Mouse (Mus musculus): Measurements from ENCODE around the gene Pdcl. TPM values are rescaled to one million over a fixed set of nuclear protein-coding genes. Genes with fewer than 3 reads are reported as not detected.
A peak's percentile ranks its signal among the peaks of the same experiment; 100 is the strongest.

Gene Pdcl
- polyA plus RNA-seq, 2 experiments, result 5.8 to 10.2 TPM

DNA sequence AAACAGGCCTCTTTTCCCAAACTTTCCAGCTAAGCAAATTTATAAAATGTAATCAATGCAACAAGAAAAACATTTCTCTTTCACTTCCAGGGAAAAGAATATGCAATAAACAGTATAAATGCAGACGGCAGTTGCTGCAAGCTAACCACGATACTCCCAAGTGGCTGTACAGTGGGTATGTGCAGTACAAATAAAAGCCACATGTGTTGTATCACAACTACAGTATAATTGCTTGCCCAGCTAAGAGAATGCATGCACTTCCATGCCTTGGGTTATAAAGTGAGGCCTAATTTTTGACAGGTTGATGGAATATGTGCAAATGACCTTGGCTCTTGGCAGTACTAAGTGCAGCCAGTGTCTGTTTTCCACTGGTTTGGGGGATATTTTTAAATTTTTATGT lies 11.5 kb upstream of the Pdcl start:
- Histone ChIP-seq H3K4me3 (ENCODE audit: insufficient read depth in 1 of 2, low read depth in 2 of 2, low read length in 2 of 2) (no peak overlapping the region), H3K27me3 (ENCODE audit: control insufficient read depth, insufficient read depth, low read length) (no peaks in the 10 kb centered on the region), H3K9ac (replicated peaks) (no peak overlapping the region), H3K36me3 (replicated peaks; ENCODE audit: control insufficient read depth, insufficient read depth, low read depth) (no peaks in the 10 kb centered on the region; the same call in 1 of the 2 replicates), H3K4me2 (ENCODE audit: low read depth) (no peak overlapping the region), H3K9me3 (ENCODE audit: control insufficient read depth, low read length) (no peaks in the 10 kb centered on the region), H3K4me1 (replicated peaks; ENCODE audit: control insufficient read depth in 2 of 2, insufficient read depth in 2 of 2, low read length in 1 of 2) (no peaks in the 10 kb centered on the region), H3K27ac (no peak overlapping the region)
- TF ChIP-seq EP300 (IDR thresholded peaks at IDR 0.05; ENCODE audit: low read depth) (no peak), CTCF (IDR thresholded peaks at IDR 0.05; ENCODE audit: low read depth) (no peak)
- WGBS (ENCODE audit: insufficient replicate concordance), result 83% methylated on average over 2 of the region's 2 CpGs
- no peak for DNase-seq (ENCODE audit: low read depth in 3 of 3, low spot score in 3 of 3)
- no peak for ATAC-seq (ENCODE audit: insufficient read depth)

DNA sequence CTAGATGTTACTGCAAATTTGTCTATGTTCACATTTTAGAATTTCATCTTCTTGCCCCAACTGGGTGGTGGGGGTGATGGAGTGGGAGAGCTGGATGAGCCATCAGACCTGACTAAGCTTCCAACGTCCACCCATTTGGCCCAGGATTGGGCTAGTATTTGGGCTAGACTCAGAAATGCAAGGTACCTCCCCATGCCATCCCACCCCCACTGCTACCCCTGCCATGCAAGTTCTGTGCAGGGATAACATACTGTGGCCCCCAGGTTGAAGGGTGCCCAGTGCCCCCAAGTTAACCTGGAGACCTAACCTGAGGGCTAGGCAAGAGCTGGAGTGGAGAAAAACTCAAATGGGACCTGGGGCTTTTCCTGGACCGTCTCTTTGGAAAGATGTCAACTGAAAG lies 776 bp upstream of the Pdcl start:
- TF ChIP-seq CTCF (IDR thresholded peaks at IDR 0.05; ENCODE audit: low read depth) (no peak), EP300 (IDR thresholded peaks at IDR 0.05; ENCODE audit: low read depth) (no peak)
- Histone ChIP-seq H3K4me2 (ENCODE audit: low read depth) (peak overlapping the region; percentile 88), H3K4me1 (replicated peaks; ENCODE audit: control insufficient read depth in 2 of 2, insufficient read depth in 2 of 2, low read length in 1 of 2) (peaks cover 4 to 8% of the 10 kb centered on the region in 2 experiments; a peak in 3 of 4 replicates), H3K4me3 (ENCODE audit: insufficient read depth in 1 of 2, low read depth in 2 of 2, low read length in 2 of 2) (peak overlapping the region in 1 of 2 experiments; percentile 80; a peak in 1 of 4 replicates), H3K27ac (no peak overlapping the region), H3K9me3 (ENCODE audit: control insufficient read depth, low read length) (no peaks in the 10 kb centered on the region), H3K36me3 (replicated peaks; ENCODE audit: control insufficient read depth, insufficient read depth, low read depth) (peaks cover 7% of the 10 kb centered on the region), H3K27me3 (ENCODE audit: control insufficient read depth, insufficient read depth, low read length) (no peaks in the 10 kb centered on the region), H3K9ac (replicated peaks) (no peak overlapping the region)
- DNase-seq (ENCODE audit: low read depth in 3 of 3, low spot score in 3 of 3), result no peak
- ATAC-seq (ENCODE audit: insufficient read depth), result no peak
- 89% methylated on average over 2 of the region's 2 CpGs for WGBS (ENCODE audit: insufficient replicate concordance)

DNA sequence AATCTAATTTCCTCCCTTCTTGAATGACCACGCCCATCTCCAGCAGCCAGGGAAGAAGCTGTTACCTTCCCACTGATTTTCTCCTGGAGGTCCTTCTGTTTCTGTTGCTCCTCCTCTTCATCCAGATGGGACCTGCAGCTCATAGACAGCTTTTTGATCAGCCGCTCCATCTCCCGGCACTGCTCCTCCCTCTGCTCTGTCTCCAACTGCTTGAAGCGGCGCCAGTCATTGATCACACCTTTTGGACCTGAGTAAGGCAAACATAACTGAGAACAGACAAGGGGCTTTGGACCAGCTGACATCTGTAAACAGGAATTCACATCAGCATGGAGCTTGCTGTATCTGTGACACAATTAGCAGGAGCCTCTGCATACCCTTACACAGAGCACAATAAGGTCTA lies 3.6 kb downstream of the Pdcl start:
- WGBS (ENCODE audit: insufficient replicate concordance), result 80% methylated on average over 5 of the region's 5 CpGs
- H3K4me1 ChIP-seq (replicated peaks; ENCODE audit: control insufficient read depth in 2 of 2, insufficient read depth in 2 of 2, low read length in 1 of 2), result peaks cover 4 to 8% of the 10 kb centered on the region in 2 experiments; a peak in 3 of 4 replicates
- H3K9ac ChIP-seq (replicated peaks), result no peak overlapping the region
- no peak overlapping the region for H3K27ac ChIP-seq
- no peak overlapping the region for H3K4me3 ChIP-seq (ENCODE audit: insufficient read depth in 1 of 2, low read depth in 2 of 2, low read length in 2 of 2)
- no peak for ATAC-seq (ENCODE audit: insufficient read depth)
- no peaks in the 10 kb centered on the region for H3K27me3 ChIP-seq (ENCODE audit: control insufficient read depth, insufficient read depth, low read length)
- no peak for TF ChIP-seq EP300 (IDR thresholded peaks at IDR 0.05; ENCODE audit: low read depth)
- no peak for TF ChIP-seq CTCF (IDR thresholded peaks at IDR 0.05; ENCODE audit: low read depth)
- no peaks in the 10 kb centered on the region for H3K9me3 ChIP-seq (ENCODE audit: control insufficient read depth, low read length)
- no peak for DNase-seq (ENCODE audit: low read depth in 3 of 3, low spot score in 3 of 3)
- no peak overlapping the region for H3K4me2 ChIP-seq (ENCODE audit: low read depth)
- H3K36me3 ChIP-seq (replicated peaks; ENCODE audit: control insufficient read depth, insufficient read depth, low read depth), result peaks cover 29% of the 10 kb centered on the region

DNA sequence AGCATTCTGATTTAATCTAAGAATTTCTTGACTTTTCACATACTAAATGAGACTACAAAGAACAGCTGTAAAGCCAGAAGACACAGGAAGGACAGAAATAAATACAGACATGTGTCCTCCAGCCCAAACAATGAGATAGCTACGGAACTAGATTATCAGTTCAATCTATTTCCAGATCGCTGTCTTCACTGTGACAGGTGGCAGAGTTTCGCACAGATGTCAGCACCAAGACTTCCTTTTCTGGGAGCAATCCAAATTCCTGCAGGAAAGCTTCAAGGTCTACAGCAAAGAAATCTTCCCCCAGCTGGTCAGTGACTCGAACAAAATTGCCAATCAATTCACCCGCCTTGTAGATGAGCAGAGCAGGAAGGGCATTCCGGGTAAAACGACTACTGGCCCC lies 7.5 kb downstream of the Pdcl start:
- H3K9me3 ChIP-seq (ENCODE audit: control insufficient read depth, low read length), result no peaks in the 10 kb centered on the region
- no peaks in the 10 kb centered on the region for H3K4me1 ChIP-seq (replicated peaks; ENCODE audit: control insufficient read depth in 2 of 2, insufficient read depth in 2 of 2, low read length in 1 of 2)
- H3K4me3 ChIP-seq (ENCODE audit: insufficient read depth in 1 of 2, low read depth in 2 of 2, low read length in 2 of 2), result no peak overlapping the region
- no peak overlapping the region for H3K4me2 ChIP-seq (ENCODE audit: low read depth)
- 71% methylated on average over 7 of the region's 7 CpGs for WGBS (ENCODE audit: insufficient replicate concordance)
- ATAC-seq (ENCODE audit: insufficient read depth), result no peak
- peaks cover 27% of the 10 kb centered on the region for H3K36me3 ChIP-seq (replicated peaks; ENCODE audit: control insufficient read depth, insufficient read depth, low read depth)
- H3K27ac ChIP-seq, result no peak overlapping the region
- TF ChIP-seq CTCF (IDR thresholded peaks at IDR 0.05; ENCODE audit: low read depth), result no peak
- no peak for TF ChIP-seq EP300 (IDR thresholded peaks at IDR 0.05; ENCODE audit: low read depth)
- DNase-seq (ENCODE audit: low read depth in 3 of 3, low spot score in 3 of 3), result no peak
- H3K9ac ChIP-seq (replicated peaks), result no peak overlapping the region
- no peaks in the 10 kb centered on the region for H3K27me3 ChIP-seq (ENCODE audit: control insufficient read depth, insufficient read depth, low read length)

DNA sequence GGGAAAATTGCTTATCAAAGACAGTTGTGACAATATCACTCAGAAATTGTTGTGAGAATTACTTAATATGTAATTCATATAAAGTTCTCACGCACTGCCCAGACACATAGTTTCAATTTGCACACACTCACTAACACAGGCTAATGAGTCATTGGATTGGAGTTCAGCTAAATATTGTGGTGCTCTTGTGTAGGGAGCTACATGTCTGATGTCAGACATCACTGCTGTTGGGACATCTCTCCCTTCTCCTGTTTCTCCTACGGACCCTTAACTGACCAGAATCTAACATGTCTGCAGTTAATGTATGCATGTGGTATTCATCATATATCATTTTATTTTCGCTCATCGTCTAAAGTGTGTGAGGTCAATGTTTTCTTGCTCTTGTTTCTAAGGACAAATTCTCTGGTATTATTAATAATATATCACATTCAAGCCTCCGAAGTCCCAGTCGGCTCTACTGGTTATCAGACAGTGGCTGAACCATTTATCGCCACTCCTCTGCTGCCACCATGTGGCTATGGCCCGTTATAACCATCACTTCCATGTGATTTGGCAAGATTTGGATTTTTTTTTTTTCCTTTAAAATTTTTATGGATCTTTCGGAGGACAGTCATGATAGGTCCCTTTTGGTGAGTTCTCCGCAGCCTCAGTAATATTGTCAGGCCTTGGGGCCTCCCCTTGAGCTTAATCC lies 20.5 kb downstream of the Pdcl start:
- Histone ChIP-seq H3K4me2 (ENCODE audit: low read depth) (no peak overlapping the region), H3K27ac (no peak overlapping the region), H3K9ac (replicated peaks) (no peak overlapping the region), H3K9me3 (ENCODE audit: control insufficient read depth, low read length) (no peaks in the 10 kb centered on the region), H3K4me1 (replicated peaks; ENCODE audit: control insufficient read depth in 2 of 2, insufficient read depth in 2 of 2, low read length in 1 of 2) (no peaks in the 10 kb centered on the region), H3K36me3 (replicated peaks; ENCODE audit: control insufficient read depth, insufficient read depth, low read depth) (no peaks in the 10 kb centered on the region), H3K4me3 (ENCODE audit: insufficient read depth in 1 of 2, low read depth in 2 of 2, low read length in 2 of 2) (no peak overlapping the region), H3K27me3 (ENCODE audit: control insufficient read depth, insufficient read depth, low read length) (no peaks in the 10 kb centered on the region)
- WGBS (ENCODE audit: insufficient replicate concordance), result 45% methylated on average over 10 of the region's 10 CpGs
- ATAC-seq (ENCODE audit: insufficient read depth) (no peak), DNase-seq (ENCODE audit: low read depth in 3 of 3, low spot score in 3 of 3) (no peak)
- TF ChIP-seq CTCF (IDR thresholded peaks at IDR 0.05; ENCODE audit: low read depth) (peak; percentile 66), EP300 (IDR thresholded peaks at IDR 0.05; ENCODE audit: low read depth) (no peak)

Data from liver, embryonic 14.5 days (tissue).